Mouse (Mus musculus) kidney, adult 2 months (tissue): Measurements from ENCODE around the gene Cep350.

ENCODE experiments used
- CTCF ChIP-seq: fragments of 200-500 bp; conservative IDR thresholded peaks from 2 replicates; pipeline ENCODE4 v1.5.1; 2011; ENCODE audit warnings: low read depth, mild to moderate bottlenecking, control low read depth, low read length, moderate library complexity, mixed read lengths; ENCODE audit not compliant: insufficient read depth, insufficient read length
- POLR2A ChIP-seq: fragments of 200-500 bp; IDR thresholded peaks from one replicate; pipeline ENCODE4 v1.6.1; 2011; ENCODE audit warnings: low read depth, low read length, control low read depth

DNA sequence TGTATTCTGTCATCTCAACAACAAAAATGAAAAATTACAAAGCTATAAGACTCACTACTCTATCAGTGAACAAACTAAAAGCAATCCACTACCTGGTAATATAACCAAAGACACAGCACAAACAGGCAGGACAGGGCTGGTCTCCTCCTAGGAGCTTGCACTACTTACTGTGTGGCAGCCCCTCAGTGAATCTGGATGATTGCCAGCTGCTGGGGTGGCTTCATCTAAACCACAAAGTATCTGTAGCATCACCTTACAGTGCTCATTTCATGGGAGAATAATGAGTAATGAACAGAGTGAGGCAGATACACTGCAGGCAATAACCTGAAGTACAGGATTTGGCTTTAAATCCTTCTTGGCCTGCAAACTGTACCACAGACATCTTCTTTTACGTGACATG, 46.7 kb upstream of the Cep350 start:
- TF ChIP-seq CTCF = no peak
- TF ChIP-seq POLR2A = no peak
